Mouse (Mus musculus): ENCODE measurements around the gene Tmem207. TPM values are rescaled to one million over a fixed set of nuclear protein-coding genes. Genes with fewer than 3 reads are reported as not detected.

Tmem207 gene
- polyA plus RNA-seq (2015; fragmentation: Nextera tagmentation; extraction: Ambion mirVana): not detected in 2 replicates

- H3K9me3 ChIP-seq (replicated peaks): no peaks in the 10 kb centered on the region
- no peaks in the 10 kb centered on the region for H3K27me3 ChIP-seq
- no peak within 1 kb of the TSS for H3K27ac ChIP-seq
- no peak within 1 kb of the TSS for H3K9ac ChIP-seq
- no peak within 1 kb of the TSS for H3K4me3 ChIP-seq (replicated peaks)
- WGBS (ENCODE audit: insufficient replicate concordance): 74% methylated on average over 4 of the region's 4 CpGs
- DNase-seq (no peak), ATAC-seq (ENCODE audit: low read depth) (no peak)
- no peak within 1 kb of the TSS for H3K4me2 ChIP-seq
- H3K36me3 ChIP-seq: no peaks in the 10 kb centered on the region
- no peaks in the 10 kb centered on the region for H3K4me1 ChIP-seq (replicated peaks)
Observed at GRCm38 (mm10) chr16:26526669-26527068, at the start of gene Tmem207. Gene Tmem207 (minus strand): TSS chr16:26526769.

GRCm38 (mm10) chr16:26574173-26574572 is 47.6 kb upstream of the Tmem207 start:
- Histone ChIP-seq H3K27ac (no peak overlapping the region), H3K4me1 (replicated peaks) (no peaks in the 10 kb centered on the region), H3K36me3 (no peaks in the 10 kb centered on the region), H3K4me3 (replicated peaks) (no peak overlapping the region), H3K27me3 (no peaks in the 10 kb centered on the region), H3K4me2 (no peak overlapping the region), H3K9ac (no peak overlapping the region), H3K9me3 (replicated peaks) (no peaks in the 10 kb centered on the region)
- ATAC-seq (ENCODE audit: low read depth) (no peak), DNase-seq (no peak)
- 66% methylated on average over 5 of the region's 5 CpGs for WGBS (ENCODE audit: insufficient replicate concordance)

GRCm38 (mm10) chr16:26571836-26572235 is 45.3 kb upstream of the Tmem207 start:
- 60% methylated on average over 2 of the region's 2 CpGs for WGBS (ENCODE audit: insufficient replicate concordance)
- Histone ChIP-seq H3K27ac (no peak overlapping the region), H3K9ac (no peak overlapping the region), H3K4me2 (no peak overlapping the region), H3K36me3 (no peaks in the 10 kb centered on the region), H3K4me3 (replicated peaks) (no peak overlapping the region), H3K9me3 (replicated peaks) (no peaks in the 10 kb centered on the region), H3K4me1 (replicated peaks) (no peaks in the 10 kb centered on the region), H3K27me3 (no peaks in the 10 kb centered on the region)
- ATAC-seq (ENCODE audit: low read depth): no peak
- no peak for DNase-seq

DNA sequence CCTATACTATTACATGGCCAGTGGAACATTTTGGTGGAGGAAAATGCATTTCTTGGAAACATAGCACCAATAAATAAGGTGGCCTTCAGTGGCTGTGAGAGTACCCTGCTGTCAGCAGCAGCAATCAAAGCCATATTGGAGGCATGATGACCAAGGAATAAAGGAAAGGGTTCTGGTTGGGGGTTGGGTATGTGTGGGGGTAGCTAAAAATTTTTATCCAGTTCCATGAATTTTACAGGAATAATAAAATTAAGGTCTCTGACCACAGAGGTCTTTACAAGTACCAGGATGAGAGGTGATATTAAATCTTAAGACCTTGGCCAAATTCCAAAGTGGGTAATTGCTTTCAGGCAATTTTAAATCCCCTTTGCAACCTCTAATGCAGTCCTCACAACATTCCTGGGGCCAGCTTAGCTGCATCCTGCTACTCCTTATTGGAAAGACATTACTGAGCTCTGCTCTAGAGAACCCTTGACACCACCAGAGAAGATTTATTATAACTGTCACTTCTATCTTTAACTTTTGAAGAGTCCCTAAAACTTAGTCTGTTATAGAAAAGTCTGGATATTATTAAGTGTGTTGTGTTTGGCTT is 42.9 kb upstream of the Tmem207 start:
- Histone ChIP-seq H3K4me2 (no peak overlapping the region), H3K36me3 (no peaks in the 10 kb centered on the region), H3K27me3 (no peaks in the 10 kb centered on the region), H3K4me3 (replicated peaks) (no peak overlapping the region), H3K9ac (no peak overlapping the region), H3K27ac (no peak overlapping the region), H3K9me3 (replicated peaks) (no peaks in the 10 kb centered on the region), H3K4me1 (replicated peaks) (no peaks in the 10 kb centered on the region)
- no peak for ATAC-seq (ENCODE audit: low read depth)
- DNase-seq: no peak

DNA sequence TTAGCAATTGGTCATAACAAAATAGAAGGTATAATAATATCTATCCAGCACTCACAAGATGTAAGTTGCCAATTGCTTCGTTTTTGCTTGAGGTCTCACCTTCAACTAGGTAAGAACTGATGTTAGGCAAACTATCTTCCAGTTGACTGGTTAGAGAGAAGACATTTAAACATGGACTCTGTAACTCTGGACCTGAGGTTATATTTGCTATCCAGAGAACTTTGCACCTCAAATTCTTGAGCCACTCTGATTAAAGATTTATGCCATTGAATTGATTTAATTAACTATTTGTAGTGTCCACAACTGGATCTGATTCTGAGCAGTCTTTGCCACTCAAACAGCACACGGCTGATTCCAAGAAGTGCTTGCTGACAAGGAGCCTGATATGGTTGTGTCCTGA is 36.2 kb upstream of the Tmem207 start:
- ATAC-seq (ENCODE audit: low read depth): no peak
- no peak overlapping the region for H3K27ac ChIP-seq
- 45% methylated on average over 2 of the region's 2 CpGs for WGBS (ENCODE audit: insufficient replicate concordance)
- DNase-seq: no peak
- H3K4me2 ChIP-seq: no peak overlapping the region
- H3K4me1 ChIP-seq (replicated peaks): no peaks in the 10 kb centered on the region
- H3K9ac ChIP-seq: no peak overlapping the region
- no peaks in the 10 kb centered on the region for H3K27me3 ChIP-seq
- no peaks in the 10 kb centered on the region for H3K9me3 ChIP-seq (replicated peaks)
- no peaks in the 10 kb centered on the region for H3K36me3 ChIP-seq
- no peak overlapping the region for H3K4me3 ChIP-seq (replicated peaks)

- Histone ChIP-seq H3K36me3 (no peaks in the 10 kb centered on the region), H3K9ac (no peak overlapping the region), H3K27ac (no peak overlapping the region), H3K9me3 (replicated peaks) (no peaks in the 10 kb centered on the region), H3K4me1 (replicated peaks) (no peaks in the 10 kb centered on the region), H3K4me3 (replicated peaks) (no peak overlapping the region), H3K4me2 (no peak overlapping the region), H3K27me3 (no peaks in the 10 kb centered on the region)
- no peak for DNase-seq
- WGBS (ENCODE audit: insufficient replicate concordance): 37% methylated on average over 2 of the region's 2 CpGs
- no peak for ATAC-seq (ENCODE audit: low read depth)
Observed at GRCm38 (mm10) chr16:26561743-26562142, 35.2 kb upstream of the Tmem207 start.

DNA sequence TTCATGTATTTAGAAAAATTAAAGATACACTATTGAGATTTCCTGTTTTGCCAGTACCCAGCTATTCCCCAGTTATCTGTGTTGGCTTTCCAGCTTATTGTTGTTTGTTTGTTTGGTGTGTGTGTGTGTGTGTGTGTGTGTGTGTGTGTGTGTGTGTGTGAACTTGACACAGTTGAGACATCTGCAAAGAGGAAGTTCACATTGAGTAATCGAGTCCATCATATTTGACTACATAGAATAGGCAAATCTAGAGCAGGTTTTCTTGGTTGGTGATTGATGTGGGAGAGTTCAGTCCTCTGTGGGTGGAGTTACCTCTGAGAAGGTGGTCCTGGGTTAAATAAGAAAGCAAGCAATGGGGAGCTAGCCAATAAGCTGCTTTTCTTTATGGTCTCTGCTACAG is 32.2 kb upstream of the Tmem207 start:
- H3K9ac ChIP-seq: no peak overlapping the region
- H3K27ac ChIP-seq: no peak overlapping the region
- H3K4me3 ChIP-seq (replicated peaks): no peak overlapping the region
- H3K9me3 ChIP-seq (replicated peaks): no peaks in the 10 kb centered on the region
- no peak for ATAC-seq (ENCODE audit: low read depth)
- 47% methylated on average over 1 of the region's 1 CpGs for WGBS (ENCODE audit: insufficient replicate concordance)
- H3K27me3 ChIP-seq: no peaks in the 10 kb centered on the region
- DNase-seq: no peak
- H3K36me3 ChIP-seq: no peaks in the 10 kb centered on the region
- no peak overlapping the region for H3K4me2 ChIP-seq
- H3K4me1 ChIP-seq (replicated peaks): no peaks in the 10 kb centered on the region

GRCm38 (mm10) chr16:26552234-26552633 is 25.7 kb upstream of the Tmem207 start:
- no peak overlapping the region for H3K4me2 ChIP-seq
- DNase-seq (no peak), ATAC-seq (ENCODE audit: low read depth) (no peak)
- H3K27me3 ChIP-seq: no peaks in the 10 kb centered on the region
- H3K36me3 ChIP-seq: no peaks in the 10 kb centered on the region
- no peak overlapping the region for H3K27ac ChIP-seq
- 46% methylated on average over 3 of the region's 3 CpGs for WGBS (ENCODE audit: insufficient replicate concordance)
- no peak overlapping the region for H3K4me3 ChIP-seq (replicated peaks)
- no peak overlapping the region for H3K9ac ChIP-seq
- no peaks in the 10 kb centered on the region for H3K9me3 ChIP-seq (replicated peaks)
- no peaks in the 10 kb centered on the region for H3K4me1 ChIP-seq (replicated peaks)

DNA sequence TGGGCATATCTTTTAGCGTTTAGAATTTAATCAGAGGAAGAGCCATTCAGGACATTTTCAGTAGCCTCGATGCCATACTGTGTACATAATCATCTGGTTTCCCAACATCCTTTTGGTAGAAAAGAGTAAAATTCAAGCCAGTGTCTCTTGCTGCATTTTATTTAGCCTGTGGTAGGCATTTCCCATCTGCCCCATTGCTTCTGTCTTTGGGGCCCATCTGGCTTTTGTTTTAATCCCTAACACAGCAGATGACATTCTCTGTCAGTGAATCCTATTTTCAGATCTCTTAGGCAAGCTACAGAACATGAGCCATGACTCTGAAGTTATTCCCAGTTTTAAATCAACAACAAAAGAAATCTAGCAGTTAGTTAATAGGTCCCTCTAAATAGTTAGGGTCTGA is 22.7 kb upstream of the Tmem207 start:
- H3K36me3 ChIP-seq: no peaks in the 10 kb centered on the region
- ATAC-seq (ENCODE audit: low read depth) (no peak), DNase-seq (no peak)
- H3K9me3 ChIP-seq (replicated peaks): no peaks in the 10 kb centered on the region
- H3K27me3 ChIP-seq: no peaks in the 10 kb centered on the region
- no peak overlapping the region for H3K9ac ChIP-seq
- H3K27ac ChIP-seq: no peak overlapping the region
- H3K4me2 ChIP-seq: no peak overlapping the region
- no peak overlapping the region for H3K4me3 ChIP-seq (replicated peaks)
- H3K4me1 ChIP-seq (replicated peaks): no peaks in the 10 kb centered on the region
- WGBS (ENCODE audit: insufficient replicate concordance): 67% methylated on average over 2 of the region's 2 CpGs

DNA sequence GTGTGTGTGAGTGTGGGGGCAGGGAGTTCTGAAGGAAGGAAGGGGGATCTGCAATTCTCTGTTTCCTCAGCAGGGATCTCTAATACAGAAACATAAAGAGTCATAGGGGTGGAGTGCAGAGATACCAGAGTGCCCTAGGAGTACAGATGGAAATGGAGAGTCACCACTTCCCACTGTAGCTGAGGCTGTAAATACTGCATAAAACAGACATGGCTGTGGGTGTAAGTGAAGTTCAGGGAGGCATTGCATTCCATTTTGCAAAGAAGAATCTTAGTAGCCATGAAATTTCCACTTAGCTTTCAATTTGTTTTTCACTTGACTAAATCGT is 20.3 kb upstream of the Tmem207 start:
- WGBS (ENCODE audit: insufficient replicate concordance): 56% methylated on average over 1 of the region's 1 CpGs
- Histone ChIP-seq H3K4me1 (replicated peaks) (no peaks in the 10 kb centered on the region), H3K9ac (no peak overlapping the region), H3K4me2 (no peak overlapping the region), H3K4me3 (replicated peaks) (no peak overlapping the region), H3K36me3 (no peaks in the 10 kb centered on the region), H3K27me3 (no peaks in the 10 kb centered on the region), H3K27ac (no peak overlapping the region), H3K9me3 (replicated peaks) (no peaks in the 10 kb centered on the region)
- ATAC-seq (ENCODE audit: low read depth) (no peak), DNase-seq (no peak)

- Histone ChIP-seq H3K4me1 (replicated peaks) (no peaks in the 10 kb centered on the region), H3K27me3 (no peaks in the 10 kb centered on the region), H3K36me3 (no peaks in the 10 kb centered on the region), H3K9ac (no peak overlapping the region), H3K27ac (no peak overlapping the region), H3K4me2 (no peak overlapping the region), H3K9me3 (replicated peaks) (no peaks in the 10 kb centered on the region), H3K4me3 (replicated peaks) (no peak overlapping the region)
- no peak for DNase-seq
- ATAC-seq (ENCODE audit: low read depth): no peak
- 33% methylated on average over 7 of the region's 7 CpGs for WGBS (ENCODE audit: insufficient replicate concordance)
Observed at GRCm38 (mm10) chr16:26546170-26546878, 19.8 kb upstream of the Tmem207 start.

DNA sequence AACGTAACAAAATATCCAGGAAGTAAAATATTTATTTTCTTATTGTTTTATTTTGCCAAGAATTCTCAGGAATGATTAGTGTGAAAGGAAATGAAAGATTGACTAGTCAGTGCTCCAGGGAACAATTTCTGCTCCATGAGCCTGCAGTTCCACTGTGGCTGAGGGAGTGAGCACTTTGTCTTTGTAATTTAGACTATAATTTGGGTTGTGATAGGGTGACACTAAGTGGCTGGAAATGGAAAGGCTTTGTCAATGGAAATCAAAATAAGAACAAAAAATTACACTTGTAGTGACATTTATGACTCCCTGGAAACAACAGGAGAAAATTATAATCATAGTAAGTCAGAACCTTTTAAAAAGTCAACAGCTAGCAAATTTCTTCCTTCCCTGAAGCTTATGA is 5.7 kb upstream of the Tmem207 start:
- DNase-seq (no peak), ATAC-seq (ENCODE audit: low read depth) (no peak)
- no peaks in the 10 kb centered on the region for H3K9me3 ChIP-seq (replicated peaks)
- H3K27me3 ChIP-seq: no peaks in the 10 kb centered on the region
- H3K4me3 ChIP-seq (replicated peaks): no peak overlapping the region
- H3K4me1 ChIP-seq (replicated peaks): no peaks in the 10 kb centered on the region
- no peak overlapping the region for H3K27ac ChIP-seq
- no peaks in the 10 kb centered on the region for H3K36me3 ChIP-seq
- H3K9ac ChIP-seq: no peak overlapping the region
- WGBS (ENCODE audit: insufficient replicate concordance): 66% methylated on average over 1 of the region's 1 CpGs
- H3K4me2 ChIP-seq: no peak overlapping the region
